Mouse (Mus musculus) urinary bladder, postnatal 25 days (tissue): ENCODE measurements at regions not wholly inside any gene's neighbourhood (a gene's known extent, or its start where the extent isn't known, plus 50 kb on each side); places are given as distances from the start of the nearest gene placed in this dataset.
"Not testable (repeated sequence)": the region's sequence is repeated elsewhere in the genome, so short reads cannot be mapped to it uniquely, and the experiment has no call there.

Source experiments
- DNase-seq: peaks from one replicate; pipeline ENCODE4 v3.0.0; 2022; ENCODE audit warnings: low spot score

- DNase-seq: no peak
These were observed 61.7 kb upstream of the Cpm start for GRCm38 (mm10) chr10:117567379-117568137.

GRCm38 (mm10) chr10:117566648-117567378 is 62.5 kb upstream of the Cpm start:
- no peak for DNase-seq

- DNase-seq: no peak
These were observed 63.1 kb upstream of the Cpm start for GRCm38 (mm10) chr10:117566204-117566603.

GRCm38 (mm10) chr10:117565529-117566086 is 63.7 kb upstream of the Cpm start:
- DNase-seq: no peak

- DNase-seq: no peak
These were observed 64.2 kb upstream of the Cpm start for GRCm38 (mm10) chr10:117565110-117565509.

- no peak for DNase-seq
These were observed 64.9 kb upstream of the Cpm start for GRCm38 (mm10) chr10:117564118-117565040.

GRCm38 (mm10) chr10:117563429-117564117 is 65.7 kb upstream of the Cpm start:
- DNase-seq: no peak

GRCm38 (mm10) chr10:117562850-117563248 is 66.5 kb upstream of the Cpm start:
- not testable (repeated sequence) for DNase-seq

GRCm38 (mm10) chr10:117561909-117562849 is 67.1 kb upstream of the Cpm start:
- no peak for DNase-seq

- no peak for DNase-seq
These were observed 68.0 kb upstream of the Cpm start for GRCm38 (mm10) chr10:117561279-117561820.

GRCm38 (mm10) chr10:117560396-117561278 is 68.7 kb upstream of the Cpm start:
- DNase-seq: no peak

GRCm38 (mm10) chr10:117559615-117560395 is 69.5 kb upstream of the Cpm start:
- no peak for DNase-seq

- DNase-seq: no peak
These were observed 70.2 kb upstream of the Cpm start for GRCm38 (mm10) chr10:117558891-117559614.

GRCm38 (mm10) chr10:117558292-117558800 is 71.0 kb upstream of the Cpm start:
- DNase-seq: no peak

GRCm38 (mm10) chr10:117557666-117558065 is 71.6 kb upstream of the Cpm start:
- no peak for DNase-seq

- no peak for DNase-seq
These were observed 72.3 kb upstream of the Cpm start for GRCm38 (mm10) chr10:117556851-117557542.
